Mouse (Mus musculus): ENCODE results near the gene Hist1h1c. TPM values are rescaled to one million over a fixed set of nuclear protein-coding genes. Genes with fewer than 3 reads are reported as not detected.
"Not testable (repeated sequence)": the region's sequence is repeated elsewhere in the genome, so short reads cannot be mapped to it uniquely, and the experiment has no call there.

The Hist1h1c gene
- polyA plus RNA-seq, 1 experiment from 2014 or later, result 12.6 TPM

- Histone ChIP-seq H3K36me3 (no peaks in the 10 kb centered on the region), H3K4me1 (replicated peaks) (peaks cover 37% of the 10 kb centered on the region), H3K27me3 (ENCODE audit: insufficient read depth, poor library complexity, severe bottlenecking) (no peaks in the 10 kb centered on the region), H3K9me3 (no peaks in the 10 kb centered on the region), H3K4me3 (no peak overlapping the region), H3K27ac (peak overlapping the region; percentile 50; the same call in 1 of the 2 replicates)
- no peak for DNase-seq (ENCODE audit: low spot score)
Measured at GRCm38 (mm10) chr13:23742007-23742406, 3.4 kb downstream of the Hist1h1c start.

- no peak for DNase-seq (ENCODE audit: low spot score)
- Histone ChIP-seq H3K4me3 (no peak overlapping the region), H3K27me3 (ENCODE audit: insufficient read depth, poor library complexity, severe bottlenecking) (no peaks in the 10 kb centered on the region), H3K9me3 (no peaks in the 10 kb centered on the region), H3K27ac (peak overlapping the region; percentile 56; the same call in 1 of the 2 replicates), H3K4me1 (replicated peaks) (peaks cover 44% of the 10 kb centered on the region), H3K36me3 (no peaks in the 10 kb centered on the region)
- 81% methylated on average over 5 of the region's 5 CpGs for WGBS
Measured at GRCm38 (mm10) chr13:23743215-23743614, 4.6 kb downstream of the Hist1h1c start.

- Histone ChIP-seq H3K36me3 (no peaks in the 10 kb centered on the region), H3K9me3 (no peaks in the 10 kb centered on the region), H3K4me1 (replicated peaks) (peaks cover 45% of the 10 kb centered on the region), H3K4me3 (peak overlapping the region; percentile 59), H3K27ac (peak overlapping the region; percentile 97), H3K27me3 (ENCODE audit: insufficient read depth, poor library complexity, severe bottlenecking) (no peaks in the 10 kb centered on the region)
- no peak for DNase-seq (ENCODE audit: low spot score)
- 57% methylated on average over 4 of the region's 4 CpGs for WGBS
Measured at GRCm38 (mm10) chr13:23743963-23744362, 5.4 kb downstream of the Hist1h1c start.

- H3K27ac ChIP-seq, result peak overlapping the region; percentile 97
- 1% methylated on average over 24 of the region's 36 CpGs for WGBS
- H3K4me3 ChIP-seq, result peak overlapping the region; percentile 59
- H3K27me3 ChIP-seq (ENCODE audit: insufficient read depth, poor library complexity, severe bottlenecking), result no peaks in the 10 kb centered on the region
- H3K4me1 ChIP-seq (replicated peaks), result peaks cover 37% of the 10 kb centered on the region
- H3K36me3 ChIP-seq, result no peaks in the 10 kb centered on the region
- no peaks in the 10 kb centered on the region for H3K9me3 ChIP-seq
- no peak for DNase-seq (ENCODE audit: low spot score)
Measured at GRCm38 (mm10) chr13:23744421-23745380, 6.1 kb downstream of the Hist1h1c start.

GRCm38 (mm10) chr13:23745381-23746161 lies 7.0 kb downstream of the Hist1h1c start, which contains the start of gene Hist1h3c:
TSS of gene Hist1h3c (minus strand) at chr13:23745602.
- H3K36me3 ChIP-seq, result no peaks in the 10 kb centered on the region
- H3K27ac ChIP-seq, result peak within 1 kb of the TSS; percentile 97
- peak within 1 kb of the TSS; percentile 59 for H3K4me3 ChIP-seq
- no peaks in the 10 kb centered on the region for H3K9me3 ChIP-seq
- WGBS, result 1% methylated on average over 28 of the region's 28 CpGs
- DNase-seq (ENCODE audit: low spot score), result peak; percentile 80
- peaks cover 29% of the 10 kb centered on the region for H3K4me1 ChIP-seq (replicated peaks)
- no peaks in the 10 kb centered on the region for H3K27me3 ChIP-seq (ENCODE audit: insufficient read depth, poor library complexity, severe bottlenecking)

- Histone ChIP-seq H3K4me1 (replicated peaks) (peaks cover 24% of the 10 kb centered on the region), H3K4me3 (peak within 1 kb of the TSS; percentile 59), H3K27ac (peak within 1 kb of the TSS; percentile 97)
- WGBS, result 0% methylated on average over 54 of the region's 58 CpGs
- DNase-seq (ENCODE audit: low spot score), result peak; percentile 82
- H3K36me3 ChIP-seq; H3K27me3 ChIP-seq (ENCODE audit: insufficient read depth, poor library complexity, severe bottlenecking); H3K9me3 ChIP-seq: not testable (repeated sequence)
Measured at GRCm38 (mm10) chr13:23746201-23747080, 7.8 kb downstream of the Hist1h1c start, which contains the start of gene Hist1h2bb. TSS of gene Hist1h2bb (plus strand) at chr13:23746734.

GRCm38 (mm10) chr13:23747081-23747891 lies 8.7 kb downstream of the Hist1h1c start:
- WGBS, result 4% methylated on average over 13 of the region's 13 CpGs
- no peak for DNase-seq (ENCODE audit: low spot score)
- peak overlapping the region; percentile 59 for H3K4me3 ChIP-seq
- H3K9me3 ChIP-seq, result no peaks in the 10 kb centered on the region
- no peaks in the 10 kb centered on the region for H3K27me3 ChIP-seq (ENCODE audit: insufficient read depth, poor library complexity, severe bottlenecking)
- no peaks in the 10 kb centered on the region for H3K36me3 ChIP-seq
- peaks cover 32% of the 10 kb centered on the region for H3K4me1 ChIP-seq (replicated peaks)
- peak overlapping the region; percentile 97 for H3K27ac ChIP-seq

GRCm38 (mm10) chr13:23747892-23748288 lies 9.3 kb downstream of the Hist1h1c start:
- Histone ChIP-seq H3K9me3 (no peaks in the 10 kb centered on the region), H3K27ac (peak overlapping the region; percentile 97), H3K27me3 (ENCODE audit: insufficient read depth, poor library complexity, severe bottlenecking) (no peaks in the 10 kb centered on the region), H3K36me3 (no peaks in the 10 kb centered on the region), H3K4me3 (peak overlapping the region; percentile 59), H3K4me1 (replicated peaks) (peaks cover 35% of the 10 kb centered on the region)
- peak; percentile 57 for DNase-seq (ENCODE audit: low spot score)
- 8% methylated on average over 4 of the region's 4 CpGs for WGBS

GRCm38 (mm10) chr13:23749563-23750121 lies 11.0 kb downstream of the Hist1h1c start:
- Histone ChIP-seq H3K36me3 (no peaks in the 10 kb centered on the region), H3K27ac (peak overlapping the region; percentile 97), H3K27me3 (ENCODE audit: insufficient read depth, poor library complexity, severe bottlenecking) (no peaks in the 10 kb centered on the region), H3K4me3 (no peak overlapping the region), H3K4me1 (replicated peaks) (peaks cover 37% of the 10 kb centered on the region), H3K9me3 (no peaks in the 10 kb centered on the region)
- DNase-seq (ENCODE audit: low spot score), result no peak
- 96% methylated on average over 5 of the region's 5 CpGs for WGBS

GRCm38 (mm10) chr13:23750839-23751477 lies 12.3 kb downstream of the Hist1h1c start, which contains the start of gene Hist1h2ab:
TSS of gene Hist1h2ab (plus strand) at chr13:23751126.
- peak; percentile 77 for DNase-seq (ENCODE audit: low spot score)
- peak within 1 kb of the TSS; percentile 97 for H3K27ac ChIP-seq
- not testable (repeated sequence) for H3K27me3 ChIP-seq (ENCODE audit: insufficient read depth, poor library complexity, severe bottlenecking); H3K36me3 ChIP-seq; H3K9me3 ChIP-seq
- under 1% methylated on average over 32 of the region's 47 CpGs for WGBS
- H3K4me1 ChIP-seq (replicated peaks), result peaks cover 36% of the 10 kb centered on the region
- peak within 1 kb of the TSS; percentile 55 for H3K4me3 ChIP-seq

GRCm38 (mm10) chr13:23751478-23751956 lies 12.9 kb downstream of the Hist1h1c start:
- peak overlapping the region; percentile 55 for H3K4me3 ChIP-seq
- H3K36me3 ChIP-seq, result no peaks in the 10 kb centered on the region
- peaks cover 36% of the 10 kb centered on the region for H3K4me1 ChIP-seq (replicated peaks)
- no peaks in the 10 kb centered on the region for H3K9me3 ChIP-seq
- 1% methylated on average over 11 of the region's 11 CpGs for WGBS
- peak; percentile 33 for DNase-seq (ENCODE audit: low spot score)
- H3K27me3 ChIP-seq (ENCODE audit: insufficient read depth, poor library complexity, severe bottlenecking), result no peaks in the 10 kb centered on the region
- peak overlapping the region; percentile 97 for H3K27ac ChIP-seq

All from hindbrain, embryonic 10.5 days (tissue).